In genomic region chrX:48285651-48286021, GRCm38 (mm10) we compare ENCODE assay signal across 8 mouse cellular contexts. TPM values are rescaled to one million over a fixed set of nuclear protein-coding genes. Genes with fewer than 3 reads are reported as not detected.
DNase-seq lines count a peak whose midpoint lies in the region; ATAC-seq lines count a peak whose summit lies in the region.

No protein-coding gene starts in this region.

- peak overlapping the region; percentile 69 for H3K9ac ChIP-seq in forebrain, embryonic 15.5 days (replicated peaks)
- H3K9ac ChIP-seq in hindbrain, embryonic 14.5 days, result peak overlapping the region; percentile 61
- H3K9ac ChIP-seq in liver, embryonic 12.5 days, result peak overlapping the region; percentile 74
- peak overlapping the region; percentile 34; the same call in 1 of the 2 replicates for H3K9ac ChIP-seq in neural tube, embryonic 15.5 days (replicated peaks)

- no peaks in the 10 kb centered on the region for H3K27me3 ChIP-seq in forebrain, embryonic 15.5 days
- no peaks in the 10 kb centered on the region for H3K27me3 ChIP-seq in hindbrain, embryonic 14.5 days (ENCODE audit: control insufficient read depth, insufficient read depth, low read length)
- H3K27me3 ChIP-seq in liver, embryonic 12.5 days (replicated peaks), result peaks cover 16% of the 10 kb centered on the region
- no peaks in the 10 kb centered on the region for H3K27me3 ChIP-seq in neural tube, embryonic 15.5 days (replicated peaks)

- no peaks in the 10 kb centered on the region for H3K4me1 ChIP-seq in forebrain, embryonic 15.5 days
- no peaks in the 10 kb centered on the region; the same call in 1 of the 2 replicates for H3K4me1 ChIP-seq in hindbrain, embryonic 14.5 days (replicated peaks; ENCODE audit: control insufficient read depth, insufficient read depth, low read length)
- H3K4me1 ChIP-seq in liver, embryonic 12.5 days, result peaks cover 45% of the 10 kb centered on the region
- 0 out of 2 replicates have a peak, but pooled peaks cover 2% of the 10 kb centered on the region for H3K4me1 ChIP-seq in neural tube, embryonic 15.5 days

- H3K9me3 ChIP-seq in forebrain, embryonic 15.5 days, result no peaks in the 10 kb centered on the region
- no peaks in the 10 kb centered on the region for H3K9me3 ChIP-seq in hindbrain, embryonic 14.5 days (ENCODE audit: control insufficient read depth, low read length)
- H3K9me3 ChIP-seq in liver, embryonic 12.5 days (replicated peaks), result no peaks in the 10 kb centered on the region
- H3K9me3 ChIP-seq in neural tube, embryonic 15.5 days (replicated peaks), result no peaks in the 10 kb centered on the region

- H3K4me2 ChIP-seq in forebrain, embryonic 15.5 days (replicated peaks), result peak overlapping the region; percentile 48
- peak overlapping the region; percentile 66 for H3K4me2 ChIP-seq in hindbrain, embryonic 14.5 days (replicated peaks)
- peak overlapping the region; percentile 81 for H3K4me2 ChIP-seq in liver, embryonic 12.5 days
- H3K4me2 ChIP-seq in neural tube, embryonic 15.5 days, result peak overlapping the region; percentile 60

- ATAC-seq in forebrain, embryonic 15.5 days (replicated peaks), result peak; percentile 59
- peak; percentile 62 for ATAC-seq in hindbrain, embryonic 14.5 days (ENCODE audit: low FRiP score)
- peak; percentile 76 for ATAC-seq in liver, embryonic 12.5 days
- peak; percentile 4; the same call in 1 of the 2 replicates for ATAC-seq in neural tube, embryonic 15.5 days (ENCODE audit: low FRiP score)

- 21% methylated on average over 28 of the region's 34 CpGs for WGBS in forebrain, embryonic 15.5 days
- 12% methylated on average over 26 of the region's 34 CpGs for WGBS in hindbrain, embryonic 14.5 days
- WGBS in liver, embryonic 12.5 days (ENCODE audit: insufficient replicate concordance), result 10% methylated on average over 30 of the region's 34 CpGs
- WGBS in neural tube, embryonic 15.5 days, result 28% methylated on average over 25 of the region's 34 CpGs

- H3K27ac ChIP-seq in forebrain, embryonic 15.5 days (replicated peaks), result peak overlapping the region; percentile 73
- peak overlapping the region; percentile 47; the same call in 1 of the 2 replicates for H3K27ac ChIP-seq in hindbrain, embryonic 14.5 days
- H3K27ac ChIP-seq in liver, embryonic 12.5 days, result peak overlapping the region; percentile 93
- H3K27ac ChIP-seq in neural tube, embryonic 15.5 days (replicated peaks), result peak overlapping the region; percentile 64; the same call in 1 of the 2 replicates

- DNase-seq in kidney, adult 9 months, result peak; percentile 25
- no peak for DNase-seq in kidney, postnatal 4 days
- peak; percentile 4 for DNase-seq in T-cell, adult 2 months (ENCODE audit: low spot score)
- DNase-seq in hindbrain, embryonic 14.5 days (ENCODE audit: low spot score), result no peak
- DNase-seq in retina, embryonic 14.5 days (ENCODE audit: low spot score), result no peak

- no peaks in the 10 kb centered on the region; the same call in 1 of the 2 replicates for H3K36me3 ChIP-seq in forebrain, embryonic 15.5 days
- H3K36me3 ChIP-seq in hindbrain, embryonic 14.5 days (replicated peaks; ENCODE audit: control insufficient read depth, insufficient read depth), result peaks cover 3% of the 10 kb centered on the region
- peaks cover 21% of the 10 kb centered on the region; the same call in 1 of the 2 replicates for H3K36me3 ChIP-seq in liver, embryonic 12.5 days
- H3K36me3 ChIP-seq in neural tube, embryonic 15.5 days, result no peaks in the 10 kb centered on the region

- H3K4me3 ChIP-seq in forebrain, embryonic 15.5 days, result peak overlapping the region; percentile 49
- H3K4me3 ChIP-seq in hindbrain, embryonic 14.5 days (replicated peaks; ENCODE audit: low read length), result peak overlapping the region; percentile 47
- H3K4me3 ChIP-seq in liver, embryonic 12.5 days, result peak overlapping the region; percentile 61
- H3K4me3 ChIP-seq in neural tube, embryonic 15.5 days (replicated peaks), result peak overlapping the region; percentile 50

RNA-seq across cellular contexts. Expression of gene Utp14a, which starts 29.0 kb away (rescaled TPM):
- polyA plus RNA-seq in forebrain, embryonic 15.5 days (2015; fragmentation: Nextera tagmentation; extraction: Ambion mirVana), result 18.7 and 19.2 TPM in 2 replicates
- polyA plus RNA-seq in hindbrain, embryonic 14.5 days (2014; fragmentation: Nextera tagmentation; extraction: Ambion mirVana), result 15.1 and 16.0 TPM in 2 replicates
- 19.3 and 22.5 TPM in 2 replicates for polyA plus RNA-seq in liver, embryonic 12.5 days (2016; fragmentation: Nextera tagmentation; extraction: Ambion mirVana)
- polyA plus RNA-seq in neural tube, embryonic 15.5 days (2015; fragmentation: Nextera tagmentation; extraction: Ambion mirVana), result 15.7 TPM in 2 replicates

RNA-seq across cellular contexts. Expression of gene Bcorl1, which starts 55.5 kb away (rescaled TPM):
- 6.5 and 7.5 TPM in 2 replicates for polyA plus RNA-seq in forebrain, embryonic 15.5 days (2015; fragmentation: Nextera tagmentation; extraction: Ambion mirVana)
- polyA plus RNA-seq in hindbrain, embryonic 14.5 days (2014; fragmentation: Nextera tagmentation; extraction: Ambion mirVana), result 6.9 and 8.1 TPM in 2 replicates
- polyA plus RNA-seq in liver, embryonic 12.5 days (2016; fragmentation: Nextera tagmentation; extraction: Ambion mirVana), result 3.8 and 4.4 TPM in 2 replicates
- polyA plus RNA-seq in neural tube, embryonic 15.5 days (2015; fragmentation: Nextera tagmentation; extraction: Ambion mirVana), result 5.1 and 7.2 TPM in 2 replicates

Comparison
In these comparisons a context has a peak if more than half of its experiments do, and no peak if none do; other contexts are left out.
1. DNase-seq: peak in kidney, adult 9 months (single experiment) and T-cell, adult 2 months (single experiment); none in kidney, postnatal 4 days (0 of 2), hindbrain, embryonic 14.5 days (single experiment) and retina, embryonic 14.5 days (single experiment).
2. ATAC-seq: peak in every context shown above with its lines; median percentile 76 in liver, embryonic 12.5 days; 62 in hindbrain, embryonic 14.5 days; 59 in forebrain, embryonic 15.5 days; 4 in neural tube, embryonic 15.5 days.
3. Peak in every context shown above with its lines, with median percentiles within 50 percentile points of each other: H3K27ac ChIP-seq, H3K4me2 ChIP-seq, H3K4me3 ChIP-seq and H3K9ac ChIP-seq.